Mouse (Mus musculus) lung, postnatal 10 days (tissue): ENCODE results near the gene Gm3005.
"Not testable (repeated sequence)": the region's sequence is repeated elsewhere in the genome, so short reads cannot be mapped to it uniquely, and the experiment has no call there.

Experiments
- DNase-seq: peaks from one replicate; pipeline ENCODE4 v3.0.0; 2021

Gene Gm3005

DNA sequence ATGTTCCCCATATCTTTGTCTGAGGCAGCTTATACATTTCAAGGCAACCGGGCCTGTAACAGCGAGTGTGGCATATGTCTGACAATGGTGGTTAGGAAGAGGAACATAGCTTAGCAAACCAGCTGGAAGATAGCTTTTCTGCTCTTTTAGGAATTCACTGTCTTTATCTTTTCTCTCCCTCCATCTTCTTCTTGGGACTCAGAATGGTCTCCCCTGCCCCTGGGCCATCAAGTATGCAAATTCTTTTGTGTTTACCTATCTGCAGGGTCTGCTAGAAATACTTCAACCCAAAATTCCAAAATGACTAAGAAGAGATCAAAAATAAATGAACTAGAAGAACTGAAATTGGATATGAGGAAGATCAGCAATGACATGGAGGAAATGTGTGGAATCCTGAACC lies at the start of gene Gm3005:
Gene Gm3005, plus strand, starts transcription at position 301 of the 400 bp plus-strand sequence.
- not testable (repeated sequence) for DNase-seq

DNA sequence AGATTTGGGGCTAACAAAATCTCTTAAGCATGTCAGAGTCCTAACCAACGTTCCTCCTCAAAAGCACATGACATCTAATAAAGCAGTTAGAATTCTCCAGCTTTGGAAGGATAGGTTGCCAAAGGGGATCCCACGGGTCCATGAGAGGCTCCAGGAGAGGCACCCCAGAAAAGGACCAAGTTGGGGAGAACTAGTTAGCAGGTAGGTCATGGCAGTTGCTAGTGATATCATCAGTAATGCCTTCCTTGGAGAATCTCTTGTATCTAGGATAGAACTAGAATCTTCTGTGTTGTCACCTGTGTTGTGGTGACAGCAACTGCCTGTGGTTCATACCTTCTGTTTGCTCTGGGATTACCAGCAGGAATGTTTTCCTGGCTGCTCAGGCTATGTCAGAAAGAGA lies 33.1 kb upstream of the Gm3005 start, which contains the start of gene Gm10413:
Gene Gm10413, plus strand, starts transcription at position 301 of the 400 bp plus-strand sequence.
- DNase-seq = not testable (repeated sequence)

DNA sequence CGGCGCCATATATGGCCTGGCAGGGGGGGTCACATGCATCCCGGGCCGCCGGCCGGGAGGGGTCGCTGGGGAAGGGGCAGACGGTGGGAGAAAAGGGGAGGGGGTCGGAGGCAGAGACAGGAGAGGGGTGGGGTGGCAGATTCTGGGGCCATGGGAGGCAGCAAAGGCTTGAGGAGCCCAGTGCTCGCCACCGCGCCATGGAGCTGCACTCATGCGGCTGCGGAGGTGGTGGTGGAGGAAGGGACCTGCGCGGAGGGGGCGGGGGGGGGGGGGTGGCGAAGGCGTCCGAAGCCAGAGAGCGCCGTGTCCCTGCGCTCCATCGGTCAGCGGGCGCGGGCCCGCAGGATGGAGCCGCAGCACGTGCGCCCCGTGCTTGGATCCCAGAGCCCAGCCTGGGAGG lies 15.6 kb upstream of the Gm3005 start, which contains the start of gene Gm10409:
Gene Gm10409, plus strand, starts transcription at position 301 of the 400 bp plus-strand sequence.
- DNase-seq = not testable (repeated sequence)

DNA sequence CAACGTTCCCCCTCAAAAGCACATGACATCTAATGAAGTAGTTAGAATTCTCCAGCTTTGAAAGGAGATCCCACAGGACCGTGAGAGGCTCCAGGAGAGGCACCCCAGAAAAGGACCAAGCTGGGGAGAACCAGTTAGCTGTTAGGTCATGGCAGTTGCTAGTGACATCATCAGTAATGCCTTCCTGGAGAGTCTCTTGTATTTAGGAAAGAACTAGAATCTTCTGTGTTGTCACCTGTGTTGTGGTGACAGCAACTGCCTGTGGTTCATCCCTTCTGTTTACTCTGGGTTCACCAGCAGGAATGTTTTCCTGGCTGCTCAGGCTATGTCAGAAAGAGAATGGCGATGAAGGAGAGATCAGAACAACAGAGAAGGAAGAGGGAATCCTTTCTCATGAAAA lies 21.2 kb downstream of the Gm3005 start, which contains the start of gene Gm10408:
Gene Gm10408, plus strand, starts transcription at position 301 of the 400 bp plus-strand sequence.
- DNase-seq = not testable (repeated sequence)

DNA sequence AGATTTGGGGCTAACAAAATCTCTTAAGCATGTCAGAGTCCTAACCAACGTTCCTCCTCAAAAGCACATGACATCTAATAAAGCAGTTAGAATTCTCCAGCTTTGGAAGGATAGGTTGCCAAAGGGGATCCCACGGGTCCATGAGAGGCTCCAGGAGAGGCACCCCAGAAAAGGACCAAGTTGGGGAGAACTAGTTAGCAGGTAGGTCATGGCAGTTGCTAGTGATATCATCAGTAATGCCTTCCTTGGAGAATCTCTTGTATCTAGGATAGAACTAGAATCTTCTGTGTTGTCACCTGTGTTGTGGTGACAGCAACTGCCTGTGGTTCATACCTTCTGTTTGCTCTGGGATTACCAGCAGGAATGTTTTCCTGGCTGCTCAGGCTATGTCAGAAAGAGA lies 206.3 kb downstream of the Gm3005 start, which contains the start of gene Gm3012:
Gene Gm3012, plus strand, starts transcription at position 301 of the 400 bp plus-strand sequence.
- not testable (repeated sequence) for DNase-seq
